Mouse (Mus musculus): ENCODE results near the gene Fbxl7. TPM values are rescaled to one million over a fixed set of nuclear protein-coding genes. Genes with fewer than 3 reads are reported as not detected.

Gene Fbxl7
- polyA plus RNA-seq, 1 experiment from 2014 or later, result 12.2 TPM

GRCm38 (mm10) chr15:26578500-26578899, 316.9 kb downstream of the Fbxl7 start:
- DNase-seq (no peak), ATAC-seq (ENCODE audit: low FRiP score, low TSS enrichment) (no peak)
- Histone ChIP-seq H3K27me3 (ENCODE audit: control insufficient read depth, insufficient read depth, low read length) (no peaks in the 10 kb centered on the region), H3K4me1 (ENCODE audit: control insufficient read depth, insufficient read depth, low read length) (no peaks in the 10 kb centered on the region), H3K27ac (replicated peaks; ENCODE audit: low read depth, low read length) (no peak overlapping the region), H3K9ac (replicated peaks; ENCODE audit: low read length) (no peak overlapping the region), H3K4me2 (ENCODE audit: low read length) (no peak overlapping the region), H3K36me3 (ENCODE audit: control insufficient read depth, insufficient read depth, low read length) (no peaks in the 10 kb centered on the region), H3K4me3 (replicated peaks; ENCODE audit: low read depth, low read length) (no peak overlapping the region), H3K9me3 (ENCODE audit: control insufficient read depth, low read length) (no peaks in the 10 kb centered on the region)
- WGBS, result 98% methylated on average over 1 of the region's 1 CpGs

- H3K4me3 ChIP-seq (replicated peaks; ENCODE audit: low read depth, low read length), result no peak overlapping the region
- no peak overlapping the region for H3K4me2 ChIP-seq (ENCODE audit: low read length)
- no peaks in the 10 kb centered on the region for H3K9me3 ChIP-seq (ENCODE audit: control insufficient read depth, low read length)
- no peak overlapping the region for H3K9ac ChIP-seq (replicated peaks; ENCODE audit: low read length)
- ATAC-seq (ENCODE audit: low FRiP score, low TSS enrichment), result no peak
- H3K27ac ChIP-seq (replicated peaks; ENCODE audit: low read depth, low read length), result no peak overlapping the region
- DNase-seq, result no peak
- H3K36me3 ChIP-seq (ENCODE audit: control insufficient read depth, insufficient read depth, low read length), result no peaks in the 10 kb centered on the region
- WGBS, result 96% methylated on average over 2 of the region's 2 CpGs
- no peaks in the 10 kb centered on the region for H3K4me1 ChIP-seq (ENCODE audit: control insufficient read depth, insufficient read depth, low read length)
- no peaks in the 10 kb centered on the region for H3K27me3 ChIP-seq (ENCODE audit: control insufficient read depth, insufficient read depth, low read length)
These were observed 329.3 kb downstream of the Fbxl7 start for GRCm38 (mm10) chr15:26566076-26566475.

- Histone ChIP-seq H3K4me1 (ENCODE audit: control insufficient read depth, insufficient read depth, low read length) (no peaks in the 10 kb centered on the region), H3K36me3 (ENCODE audit: control insufficient read depth, insufficient read depth, low read length) (no peaks in the 10 kb centered on the region), H3K27ac (replicated peaks; ENCODE audit: low read depth, low read length) (no peak overlapping the region), H3K9ac (replicated peaks; ENCODE audit: low read length) (no peak overlapping the region), H3K4me2 (ENCODE audit: low read length) (no peak overlapping the region), H3K4me3 (replicated peaks; ENCODE audit: low read depth, low read length) (no peak overlapping the region), H3K27me3 (ENCODE audit: control insufficient read depth, insufficient read depth, low read length) (no peaks in the 10 kb centered on the region), H3K9me3 (ENCODE audit: control insufficient read depth, low read length) (no peaks in the 10 kb centered on the region)
- WGBS, result 17% methylated on average over 10 of the region's 10 CpGs
- DNase-seq, result no peak
- no peak for ATAC-seq (ENCODE audit: low FRiP score, low TSS enrichment)
These were observed 341.8 kb downstream of the Fbxl7 start for GRCm38 (mm10) chr15:26553620-26554019.

- WGBS, result 69% methylated on average over 3 of the region's 3 CpGs
- Histone ChIP-seq H3K4me1 (ENCODE audit: control insufficient read depth, insufficient read depth, low read length) (0 out of 2 replicates have a peak, but pooled peaks cover 3% of the 10 kb centered on the region), H3K36me3 (ENCODE audit: control insufficient read depth, insufficient read depth, low read length) (no peaks in the 10 kb centered on the region), H3K4me2 (ENCODE audit: low read length) (no peak overlapping the region), H3K27ac (replicated peaks; ENCODE audit: low read depth, low read length) (no peak overlapping the region), H3K9me3 (ENCODE audit: control insufficient read depth, low read length) (no peaks in the 10 kb centered on the region), H3K9ac (replicated peaks; ENCODE audit: low read length) (no peak overlapping the region), H3K27me3 (ENCODE audit: control insufficient read depth, insufficient read depth, low read length) (no peaks in the 10 kb centered on the region), H3K4me3 (replicated peaks; ENCODE audit: low read depth, low read length) (no peak overlapping the region)
- ATAC-seq (ENCODE audit: low FRiP score, low TSS enrichment), result no peak
- DNase-seq, result peak; percentile 14
These were observed 361.2 kb downstream of the Fbxl7 start for GRCm38 (mm10) chr15:26533997-26534700.

GRCm38 (mm10) chr15:26519220-26519631, 376.2 kb downstream of the Fbxl7 start:
- 75% methylated on average over 6 of the region's 6 CpGs for WGBS
- Histone ChIP-seq H3K9ac (replicated peaks; ENCODE audit: low read length) (no peak overlapping the region), H3K27ac (replicated peaks; ENCODE audit: low read depth, low read length) (no peak overlapping the region), H3K4me1 (ENCODE audit: control insufficient read depth, insufficient read depth, low read length) (no peaks in the 10 kb centered on the region), H3K4me2 (ENCODE audit: low read length) (no peak overlapping the region), H3K4me3 (replicated peaks; ENCODE audit: low read depth, low read length) (no peak overlapping the region), H3K36me3 (ENCODE audit: control insufficient read depth, insufficient read depth, low read length) (no peaks in the 10 kb centered on the region), H3K9me3 (ENCODE audit: control insufficient read depth, low read length) (no peaks in the 10 kb centered on the region), H3K27me3 (ENCODE audit: control insufficient read depth, insufficient read depth, low read length) (no peaks in the 10 kb centered on the region)
- DNase-seq (peak; percentile 58), ATAC-seq (ENCODE audit: low FRiP score, low TSS enrichment) (no peak)

- ATAC-seq (ENCODE audit: low FRiP score, low TSS enrichment), result no peak
These were observed 394.4 kb downstream of the Fbxl7 start for GRCm38 (mm10) chr15:26501024-26501423.

More at GRCm38 (mm10) chr15:26501024-26501423, 394.4 kb downstream of the Fbxl7 start:
- Histone ChIP-seq H3K9ac (replicated peaks; ENCODE audit: low read length) (no peak overlapping the region), H3K4me1 (ENCODE audit: control insufficient read depth, insufficient read depth, low read length) (no peaks in the 10 kb centered on the region), H3K27me3 (ENCODE audit: control insufficient read depth, insufficient read depth, low read length) (no peaks in the 10 kb centered on the region), H3K4me3 (replicated peaks; ENCODE audit: low read depth, low read length) (no peak overlapping the region), H3K27ac (replicated peaks; ENCODE audit: low read depth, low read length) (no peak overlapping the region), H3K9me3 (ENCODE audit: control insufficient read depth, low read length) (peaks cover 4% of the 10 kb centered on the region; the same call in 1 of the 2 replicates), H3K4me2 (ENCODE audit: low read length) (no peak overlapping the region), H3K36me3 (ENCODE audit: control insufficient read depth, insufficient read depth, low read length) (no peaks in the 10 kb centered on the region)
- 80% methylated on average over 4 of the region's 4 CpGs for WGBS
- no peak for DNase-seq

Measured in midbrain, embryonic 14.5 days (tissue).